Mouse (Mus musculus) lung, embryonic 14.5 days (tissue): ENCODE results near the gene Tada2a. TPM values are rescaled to one million over a fixed set of nuclear protein-coding genes. Genes with fewer than 3 reads are reported as not detected.

Experiments
- ATAC-seq: fragments of 200-750 bp; cut with Nextera tagmentation; 2 replicates; pipeline ENCODE4 v1.8.0; 2017; ENCODE audit warnings: mild to moderate bottlenecking, moderate TSS enrichment, moderate library complexity; ENCODE audit not compliant: insufficient read depth
- DNase-seq: peaks from one replicate; pipeline ENCODE4 v3.0.0-alpha.2; 2015
- H3K27ac ChIP-seq: fragments of 300-500 bp; sonication (generic); 2 replicates; pipeline ENCODE4 v1.5.1; 2014; ENCODE audit warnings: low read depth, mild to moderate bottlenecking, moderate library complexity
- H3K27me3 ChIP-seq: fragments of 300-500 bp; sonication (generic); 2 replicates; pipeline ENCODE4 v1.6.1; 2014; ENCODE audit warnings: low read length, control low read depth; ENCODE audit not compliant: insufficient read depth
- H3K36me3 ChIP-seq: fragments of 300-500 bp; sonication (generic); 2 replicates; pipeline ENCODE4 v1.6.1; 2014; ENCODE audit warnings: control low read depth; ENCODE audit not compliant: insufficient read depth
- H3K4me1 ChIP-seq: fragments of 300-500 bp; sonication (generic); 2 replicates; pipeline ENCODE4 v1.6.1; 2014; ENCODE audit warnings: antibody characterized with exemption, control low read depth; ENCODE audit not compliant: insufficient read depth
- H3K4me2 ChIP-seq: fragments of 300-500 bp; sonication (generic); 2 replicates; pipeline ENCODE4 v1.6.1; 2014; ENCODE audit warnings: mild to moderate bottlenecking
- H3K4me3 ChIP-seq: fragments of 300-500 bp; sonication (generic); 2 replicates; pipeline ENCODE4 v1.5.1; 2014; ENCODE audit warnings: low read depth, low read length
- H3K9ac ChIP-seq: fragments of 300-500 bp; sonication (generic); 2 replicates; pipeline ENCODE4 v1.6.1; 2014
- H3K9me3 ChIP-seq: fragments of 300-500 bp; sonication (generic); 2 replicates; pipeline ENCODE4 v1.6.1; 2016; ENCODE audit warnings: low read depth, low read length, control low read depth
- CTCF ChIP-seq: IDR thresholded peaks from 2 replicates; pipeline ENCODE4 v1.5.1; 2016; ENCODE audit warnings: antibody characterized with exemption, low read depth
- WGBS: fragments of 180-500 bp; shearing (Covaris S2); extraction: QIAGEN DNeasy Blood & Tissue Kit; methylation state at CpG from one replicate; pipeline ENCODE4 v1.1.7; 2014; 5-methylcytosine and 5-hydroxymethylcytosine counted together
- polyA plus RNA-seq: library from polyadenylated mRNA; unstranded; fragments of >200 nt; fragmentation: Nextera tagmentation; extraction: Ambion mirVana; gene quantifications from 2 replicates; pipeline ENCODE4 v1.2.1, GENCODE M21; 2014

The Tada2a gene
- polyA plus RNA-seq, 1 experiment from 2014 or later, result 35.6 TPM

DNA sequence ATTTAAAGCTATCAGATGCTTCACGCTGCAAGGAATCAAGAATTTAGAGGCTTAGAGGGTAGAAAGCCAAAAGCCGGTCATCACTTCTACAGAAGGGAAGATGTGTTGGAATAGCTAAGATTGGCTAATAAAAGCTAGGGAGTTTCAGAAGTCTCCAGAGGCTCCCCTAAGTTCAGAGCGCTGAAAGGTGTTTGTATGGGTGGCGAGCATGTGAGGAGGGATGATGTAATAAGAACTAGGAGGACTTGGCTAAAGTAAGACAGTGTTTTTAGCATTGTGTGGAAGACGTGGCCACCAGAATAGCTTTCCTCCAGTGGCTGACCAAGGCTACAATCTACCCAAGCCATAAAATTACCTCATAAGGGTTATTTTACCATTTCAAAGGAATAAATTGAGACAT lies 15.8 kb downstream of the Tada2a start:
- peaks cover 61% of the 10 kb centered on the region for H3K36me3 ChIP-seq
- TF ChIP-seq CTCF, result no peak
- DNase-seq (no peak), ATAC-seq (no peak)
- no peaks in the 10 kb centered on the region for H3K4me1 ChIP-seq
- no peak overlapping the region for H3K27ac ChIP-seq
- WGBS, result 87% methylated on average over 5 of the region's 5 CpGs
- H3K9ac ChIP-seq, result no peak overlapping the region
- H3K4me3 ChIP-seq, result no peak overlapping the region
- no peaks in the 10 kb centered on the region for H3K9me3 ChIP-seq
- H3K27me3 ChIP-seq, result no peaks in the 10 kb centered on the region
- H3K4me2 ChIP-seq, result no peak overlapping the region

DNA sequence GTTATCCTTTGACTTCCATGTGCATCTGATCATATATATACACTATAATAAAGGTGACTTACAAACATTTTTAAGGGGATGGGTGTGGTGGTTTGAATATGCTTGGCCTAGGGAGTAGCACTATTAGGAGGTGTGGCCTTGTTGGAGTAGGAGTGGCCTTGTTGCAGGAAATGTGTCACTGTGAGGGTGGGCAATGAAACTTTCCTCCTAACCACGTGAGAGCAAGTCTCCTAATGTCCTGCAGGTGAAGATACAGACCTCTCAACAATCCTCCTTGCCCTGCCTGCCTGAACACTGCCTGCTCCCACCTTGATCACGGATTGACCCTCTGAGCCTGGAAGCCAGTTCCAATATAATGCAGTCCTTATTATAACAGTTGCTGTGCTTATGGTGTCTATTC lies 22.3 kb downstream of the Tada2a start:
- Histone ChIP-seq H3K27ac (no peak overlapping the region), H3K4me1 (no peaks in the 10 kb centered on the region), H3K4me3 (no peak overlapping the region), H3K27me3 (no peaks in the 10 kb centered on the region), H3K36me3 (peaks cover 83% of the 10 kb centered on the region), H3K9ac (no peak overlapping the region), H3K4me2 (no peak overlapping the region), H3K9me3 (no peaks in the 10 kb centered on the region)
- WGBS, result 64% methylated on average over 2 of the region's 2 CpGs
- no peak for TF ChIP-seq CTCF
- DNase-seq (no peak), ATAC-seq (no peak)

DNA sequence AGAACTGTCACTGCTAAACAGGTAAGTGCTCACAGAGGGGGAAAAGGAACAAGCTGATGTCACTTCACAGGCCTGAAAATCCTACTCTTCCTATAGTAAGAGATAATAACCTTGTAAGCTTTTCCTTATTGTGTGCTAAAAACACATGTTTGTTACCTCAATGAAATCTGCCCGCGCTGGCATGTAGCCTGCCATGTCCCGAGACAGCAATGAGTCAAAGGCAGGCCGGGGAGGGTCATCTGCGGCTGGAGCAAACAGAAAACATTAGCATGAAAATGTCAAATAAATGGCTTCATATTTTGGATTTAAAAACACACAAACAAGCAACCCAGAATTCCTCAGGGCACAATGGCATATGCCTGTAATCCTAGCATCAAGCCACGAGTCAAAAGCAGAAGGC lies 25.4 kb downstream of the Tada2a start:
- no peak overlapping the region for H3K27ac ChIP-seq
- TF ChIP-seq CTCF, result no peak
- DNase-seq, result no peak
- 95% methylated on average over 6 of the region's 6 CpGs for WGBS
- no peaks in the 10 kb centered on the region for H3K9me3 ChIP-seq
- ATAC-seq, result no peak
- no peak overlapping the region for H3K4me3 ChIP-seq
- no peaks in the 10 kb centered on the region for H3K4me1 ChIP-seq
- H3K27me3 ChIP-seq, result no peaks in the 10 kb centered on the region
- peaks cover 85% of the 10 kb centered on the region for H3K36me3 ChIP-seq
- no peak overlapping the region for H3K9ac ChIP-seq
- no peak overlapping the region for H3K4me2 ChIP-seq

DNA sequence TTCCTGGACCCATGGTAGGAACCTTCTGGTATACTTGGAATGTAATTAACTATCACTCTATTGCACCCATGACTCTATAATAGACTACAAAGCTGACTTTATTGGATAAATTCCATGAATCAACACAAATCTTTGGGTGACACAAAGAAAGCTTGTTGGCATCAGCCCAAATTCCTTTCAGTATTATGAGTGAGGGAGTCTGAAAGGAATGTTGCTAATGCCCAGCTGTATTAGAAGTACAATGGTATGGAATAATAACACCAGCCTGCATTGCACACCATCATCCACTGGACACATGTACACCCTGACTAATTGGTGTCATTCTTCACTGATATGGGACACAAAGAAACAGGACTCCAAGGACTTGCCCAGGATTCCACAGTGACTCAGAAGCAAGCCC lies 28.2 kb downstream of the Tada2a start:
- TF ChIP-seq CTCF, result no peak
- Histone ChIP-seq H3K4me3 (no peak overlapping the region), H3K36me3 (peaks cover 63% of the 10 kb centered on the region), H3K4me1 (no peaks in the 10 kb centered on the region), H3K9ac (no peak overlapping the region), H3K27ac (no peak overlapping the region), H3K4me2 (no peak overlapping the region), H3K27me3 (no peaks in the 10 kb centered on the region), H3K9me3 (no peaks in the 10 kb centered on the region)
- DNase-seq, result peak; percentile 56
- no peak for ATAC-seq

DNA sequence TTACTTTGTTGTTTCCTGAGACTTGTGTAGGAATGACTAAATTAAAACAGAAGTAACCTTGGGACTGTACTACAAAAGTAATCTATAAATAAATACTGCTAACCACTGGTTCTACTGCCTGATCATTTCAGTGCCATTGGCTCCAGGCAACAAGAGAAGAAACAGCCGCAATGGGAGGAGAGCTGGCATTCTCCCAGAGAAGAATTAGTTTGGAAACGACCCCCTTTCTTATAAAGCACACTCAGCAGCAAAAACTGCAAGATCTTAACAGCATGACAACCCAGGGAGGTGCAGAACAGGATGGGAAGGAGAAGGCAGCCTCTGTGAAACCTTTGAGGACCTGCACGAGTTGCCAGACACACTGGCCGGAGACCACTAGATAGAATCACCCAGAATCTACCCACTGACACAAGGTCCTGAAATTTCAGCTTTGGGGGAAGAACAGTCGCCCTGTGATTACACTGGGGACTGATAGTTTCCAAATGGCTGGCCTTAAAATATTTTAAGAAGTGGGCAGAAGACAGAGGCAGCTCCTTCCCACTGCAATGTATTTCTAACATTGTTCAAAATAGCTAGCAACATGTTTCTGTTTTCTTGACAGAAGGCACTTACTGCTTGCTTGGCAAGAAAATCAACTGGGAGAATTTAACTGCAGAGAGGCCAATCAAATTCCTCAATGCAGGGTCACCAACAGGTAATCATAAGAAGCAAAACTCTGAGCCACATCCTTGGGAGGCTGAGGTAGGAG lies 32.0 kb downstream of the Tada2a start:
- WGBS, result 78% methylated on average over 5 of the region's 5 CpGs
- DNase-seq (no peak), ATAC-seq (no peak)
- Histone ChIP-seq H3K9me3 (no peaks in the 10 kb centered on the region), H3K27ac (no peak overlapping the region), H3K4me2 (no peak overlapping the region), H3K36me3 (peaks cover 50% of the 10 kb centered on the region), H3K27me3 (no peaks in the 10 kb centered on the region), H3K4me1 (no peaks in the 10 kb centered on the region), H3K9ac (no peak overlapping the region), H3K4me3 (no peak overlapping the region)
- TF ChIP-seq CTCF, result no peak

DNA sequence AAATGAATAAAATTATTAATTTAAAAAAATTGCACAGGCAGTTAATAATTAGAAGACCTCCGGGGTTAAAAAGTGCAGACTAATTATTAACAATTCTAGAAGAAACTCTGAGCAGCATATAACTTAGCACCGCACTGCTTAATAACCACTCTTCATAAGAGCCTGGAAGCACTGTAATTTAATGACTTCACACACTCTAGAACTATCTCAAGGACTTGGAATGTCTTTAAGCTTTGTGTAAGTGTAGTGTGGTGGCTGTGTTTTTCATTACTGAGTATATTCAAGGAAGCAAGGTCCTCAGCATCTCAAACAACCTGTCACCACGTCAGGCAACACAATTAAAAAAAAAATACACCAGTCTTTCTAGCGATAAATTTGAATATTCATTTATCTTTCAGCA lies 34.3 kb downstream of the Tada2a start:
- 59% methylated on average over 4 of the region's 4 CpGs for WGBS
- H3K9ac ChIP-seq, result no peak overlapping the region
- DNase-seq, result no peak
- H3K27ac ChIP-seq, result no peak overlapping the region
- no peaks in the 10 kb centered on the region for H3K27me3 ChIP-seq
- peaks cover 52% of the 10 kb centered on the region for H3K36me3 ChIP-seq
- no peak for TF ChIP-seq CTCF
- H3K9me3 ChIP-seq, result no peaks in the 10 kb centered on the region
- H3K4me3 ChIP-seq, result no peak overlapping the region
- no peak overlapping the region for H3K4me2 ChIP-seq
- no peak for ATAC-seq
- H3K4me1 ChIP-seq, result no peaks in the 10 kb centered on the region

DNA sequence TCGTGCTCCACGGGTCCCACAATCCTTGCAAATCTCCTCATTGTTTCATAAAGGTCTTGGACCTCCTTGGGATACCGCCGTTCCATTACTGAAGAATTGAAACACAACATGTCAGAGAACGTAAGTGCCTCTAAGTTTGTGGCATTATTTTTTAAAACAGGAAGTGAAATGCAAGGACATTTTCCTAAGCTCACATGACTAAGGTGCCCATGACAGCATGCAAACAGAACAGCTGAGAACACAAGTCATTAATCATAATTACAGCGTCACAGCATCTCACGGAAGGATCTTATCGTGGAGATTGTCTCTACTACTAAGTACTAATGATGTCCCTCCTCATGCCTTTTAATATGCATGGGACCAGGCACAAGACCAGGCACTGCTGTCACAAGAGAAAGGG lies 38.8 kb downstream of the Tada2a start:
- Histone ChIP-seq H3K4me1 (no peaks in the 10 kb centered on the region), H3K9me3 (no peaks in the 10 kb centered on the region), H3K4me2 (no peak overlapping the region), H3K36me3 (peaks cover 81% of the 10 kb centered on the region), H3K27me3 (no peaks in the 10 kb centered on the region), H3K9ac (no peak overlapping the region), H3K27ac (no peak overlapping the region), H3K4me3 (no peak overlapping the region)
- no peak for TF ChIP-seq CTCF
- 81% methylated on average over 8 of the region's 8 CpGs for WGBS
- no peak for DNase-seq
- no peak for ATAC-seq
